Comparison of ENCODE assay signal across 8 mouse cellular contexts in the genomic region with DNA sequence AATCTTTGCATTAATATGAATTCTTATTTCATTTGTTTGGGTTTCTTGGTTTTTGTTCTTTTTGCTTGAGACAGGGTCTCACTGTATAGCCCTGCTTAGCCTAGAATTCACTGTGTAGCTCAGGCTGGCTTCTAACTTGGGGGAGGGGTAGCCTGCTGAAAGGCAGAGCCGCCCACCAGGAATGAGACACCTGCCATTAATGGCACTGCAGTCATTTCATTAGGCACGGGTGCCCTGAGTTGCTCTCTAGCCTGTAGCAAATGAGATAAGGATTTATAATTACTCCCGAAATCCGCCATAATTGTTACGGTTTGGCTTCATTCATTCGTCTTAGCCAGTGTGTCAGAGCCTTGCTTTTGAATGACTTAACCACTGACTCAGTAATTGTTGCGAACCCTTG. TPM values are rescaled to one million over a fixed set of nuclear protein-coding genes. Genes with fewer than 3 reads are reported as not detected.
A peak's percentile ranks its signal among the peaks of the same experiment; 100 is the strongest.
DNase-seq lines count a peak whose midpoint lies in the region; ATAC-seq and TF ChIP-seq lines count a peak whose summit lies in the region.

No protein-coding gene starts in this region.

- no peaks in the 10 kb centered on the region for H3K27me3 ChIP-seq in heart, embryonic 13.5 days (replicated peaks)
- H3K27me3 ChIP-seq in G1E (ENCODE audit: insufficient read depth, low read length) = no peaks in the 10 kb centered on the region
- no peaks in the 10 kb centered on the region for H3K27me3 ChIP-seq in forebrain, embryonic 15.5 days
- no peaks in the 10 kb centered on the region for H3K27me3 ChIP-seq in liver, postnatal 0 days (ENCODE audit: insufficient read depth, low read length)

- H3K9ac ChIP-seq in heart, embryonic 13.5 days = peak overlapping the region; percentile 99
- peak overlapping the region; percentile 95 for H3K9ac ChIP-seq in forebrain, embryonic 15.5 days (replicated peaks)
- H3K9ac ChIP-seq in liver, postnatal 0 days (replicated peaks) = no peak overlapping the region; the same call in 1 of the 2 replicates

- no peak for TF ChIP-seq EP300 in liver, postnatal 0 days (IDR thresholded peaks at IDR 0.05; ENCODE audit: low read depth)

- WGBS in heart, embryonic 13.5 days = 75% methylated on average over 7 of the region's 7 CpGs
- WGBS in forebrain, embryonic 15.5 days = 40% methylated on average over 7 of the region's 7 CpGs
- 48% methylated on average over 7 of the region's 7 CpGs for WGBS in liver, postnatal 0 days (ENCODE audit: insufficient replicate concordance)

- H3K27ac ChIP-seq in heart, embryonic 13.5 days (replicated peaks) = no peak overlapping the region
- H3K27ac ChIP-seq in forebrain, embryonic 15.5 days (replicated peaks) = no peak overlapping the region
- 0 out of 2 replicates have a peak overlapping the region, but pooled peaks have one; percentile 2 for H3K27ac ChIP-seq in liver, postnatal 0 days (ENCODE audit: low read depth)

- DNase-seq in heart, adult 11 months = no peak
- no peak for DNase-seq in G1E (ENCODE audit: low spot score)
- no peak for DNase-seq in liver, postnatal 0 days
- no peak for DNase-seq in lung, postnatal 14 days

- H3K4me2 ChIP-seq in heart, embryonic 13.5 days = peak overlapping the region; percentile 94
- peak overlapping the region; percentile 71 for H3K4me2 ChIP-seq in forebrain, embryonic 15.5 days (replicated peaks)
- H3K4me2 ChIP-seq in liver, postnatal 0 days (ENCODE audit: low read depth, low read length) = peak overlapping the region; percentile 92

- H3K4me3 ChIP-seq in heart, embryonic 13.5 days = peak overlapping the region; percentile 90
- peak overlapping the region; percentile 98 for H3K4me3 ChIP-seq in G1E (ENCODE audit: low read depth, low read length)
- H3K4me3 ChIP-seq in forebrain, embryonic 15.5 days = peak overlapping the region; percentile 76
- H3K4me3 ChIP-seq in liver, postnatal 0 days (ENCODE audit: low read depth, low read length) = peak overlapping the region; percentile 96

- TF ChIP-seq CTCF in G1E (IDR thresholded peaks at IDR 0.05; ENCODE audit: low read depth, low read length) = no peak
- no peak for TF ChIP-seq CTCF in liver, postnatal 0 days (IDR thresholded peaks at IDR 0.05; ENCODE audit: low read depth)

- H3K4me1 ChIP-seq in heart, embryonic 13.5 days = peaks cover 50% of the 10 kb centered on the region
- H3K4me1 ChIP-seq in G1E (ENCODE audit: insufficient read depth, low read depth, low read length) = peaks cover 62% of the 10 kb centered on the region
- H3K4me1 ChIP-seq in forebrain, embryonic 15.5 days = peaks cover 41% of the 10 kb centered on the region
- H3K4me1 ChIP-seq in liver, postnatal 0 days (ENCODE audit: insufficient read depth) = peaks cover 47% of the 10 kb centered on the region

- H3K36me3 ChIP-seq in heart, embryonic 13.5 days = no peaks in the 10 kb centered on the region
- peaks cover 43% of the 10 kb centered on the region for H3K36me3 ChIP-seq in G1E (replicated peaks)
- no peaks in the 10 kb centered on the region for H3K36me3 ChIP-seq in forebrain, embryonic 15.5 days
- H3K36me3 ChIP-seq in liver, postnatal 0 days (replicated peaks; ENCODE audit: insufficient read depth, low read length) = no peaks in the 10 kb centered on the region; the same call in 1 of the 2 replicates

- no peak for ATAC-seq in heart, embryonic 13.5 days (ENCODE audit: extremely low read depth, insufficient number of reproducible peaks, low FRiP score, low TSS enrichment)
- no peak for ATAC-seq in G1E (ENCODE audit: extremely low read depth, insufficient number of reproducible peaks, low FRiP score, poor library complexity, severe bottlenecking)
- ATAC-seq in forebrain, embryonic 15.5 days (replicated peaks) = no peak
- no peak for ATAC-seq in liver, postnatal 0 days
- ATAC-seq in activated CD4-positive, CD25-positive, alpha-beta regulatory T cell, adult 4 months = no peak
- ATAC-seq in monocyte, adult 5-6 weeks (replicated peaks; ENCODE audit: insufficient number of reproducible peaks, low FRiP score, low TSS enrichment, poor library complexity, severe bottlenecking) = no peak

- H3K9me3 ChIP-seq in heart, embryonic 13.5 days = no peaks in the 10 kb centered on the region
- no peaks in the 10 kb centered on the region for H3K9me3 ChIP-seq in G1E (replicated peaks)
- no peaks in the 10 kb centered on the region for H3K9me3 ChIP-seq in forebrain, embryonic 15.5 days
- H3K9me3 ChIP-seq in liver, postnatal 0 days (ENCODE audit: low read length) = no peaks in the 10 kb centered on the region

RNA-seq across cellular contexts. Expression of a gene that starts 0.9 kb away (rescaled TPM):
- polyA plus RNA-seq in heart, embryonic 13.5 days (2015; fragmentation: Nextera tagmentation; extraction: Ambion mirVana) = 28.1 and 30.3 TPM in 2 replicates
- 213 and 227 TPM in 2 replicates for total RNA-seq in G1E (2014; fragmentation: Nextera tagmentation)
- 101 and 104 TPM in 2 replicates for total RNA-seq in G1E (2017)
- polyA plus RNA-seq in G1E (2012) = 201 and 245 TPM in 2 replicates
- 46.6 and 52.5 TPM in 2 replicates for polyA plus RNA-seq in forebrain, embryonic 15.5 days (2015; fragmentation: Nextera tagmentation; extraction: Ambion mirVana)
- polyA plus RNA-seq in liver, postnatal 0 days (2015; fragmentation: Nextera tagmentation; extraction: Ambion mirVana) = 10.5 and 11.1 TPM in 2 replicates
- polyA plus RNA-seq in activated CD4-positive, CD25-positive, alpha-beta regulatory T cell, adult 4 months (2017; shearing (Covaris generic)) = 100 to 1,000 TPM; 126 to 150 TPM
- 118 to 169 TPM (median 121 TPM) in 3 replicates for total RNA-seq in monocyte, adult 5-6 weeks (2017)

RNA-seq across cellular contexts. Expression of a gene that starts 1.7 kb away (rescaled TPM):
- polyA plus RNA-seq in heart, embryonic 13.5 days (2015; fragmentation: Nextera tagmentation; extraction: Ambion mirVana) = 28.5 and 29.3 TPM in 2 replicates
- total RNA-seq in G1E (2014; fragmentation: Nextera tagmentation) = 779 and 780 TPM in 2 replicates
- 554 and 576 TPM in 2 replicates for total RNA-seq in G1E (2017)
- polyA plus RNA-seq in G1E (2012) = 737 and 869 TPM in 2 replicates
- 31.4 and 32.8 TPM in 2 replicates for polyA plus RNA-seq in forebrain, embryonic 15.5 days (2015; fragmentation: Nextera tagmentation; extraction: Ambion mirVana)
- polyA plus RNA-seq in liver, postnatal 0 days (2015; fragmentation: Nextera tagmentation; extraction: Ambion mirVana) = 26.7 TPM in 2 replicates
- polyA plus RNA-seq in activated CD4-positive, CD25-positive, alpha-beta regulatory T cell, adult 4 months (2017; shearing (Covaris generic)) = 10 to 100 TPM; 22.2 to 22.8 TPM
- total RNA-seq in monocyte, adult 5-6 weeks (2017) = 185 to 246 TPM (median 193 TPM) in 3 replicates

RNA-seq across cellular contexts. Expression of a gene that starts 47.1 kb away (rescaled TPM):
- 53.8 and 54.5 TPM in 2 replicates for polyA plus RNA-seq in heart, embryonic 13.5 days (2015; fragmentation: Nextera tagmentation; extraction: Ambion mirVana)
- total RNA-seq in G1E (2014; fragmentation: Nextera tagmentation) = 10.8 and 12.0 TPM in 2 replicates
- total RNA-seq in G1E (2017) = 1.9 and 2.0 TPM in 2 replicates
- 0.45 and 0.94 TPM in 2 replicates for polyA plus RNA-seq in G1E (2012)
- polyA plus RNA-seq in forebrain, embryonic 15.5 days (2015; fragmentation: Nextera tagmentation; extraction: Ambion mirVana) = 215 and 218 TPM in 2 replicates
- 31.2 and 32.5 TPM in 2 replicates for polyA plus RNA-seq in liver, postnatal 0 days (2015; fragmentation: Nextera tagmentation; extraction: Ambion mirVana)
- polyA plus RNA-seq in activated CD4-positive, CD25-positive, alpha-beta regulatory T cell, adult 4 months (2017; shearing (Covaris generic)) = 10 to 100 TPM; 52.5 to 64.1 TPM
- 33.0 to 67.3 TPM (median 42.5 TPM) in 3 replicates for total RNA-seq in monocyte, adult 5-6 weeks (2017)

Comparison
In these comparisons a context has a peak if more than half of its experiments do, and no peak if none do; other contexts are left out.
1. RNA of a gene that starts 1.7 kb away (polyA plus RNA-seq): 737 to 869 TPM in G1E; 31.4 to 32.8 TPM in forebrain, embryonic 15.5 days, 28.5 to 29.3 TPM in heart, embryonic 13.5 days, 26.7 TPM in liver, postnatal 0 days and 22.2 to 22.8 TPM in activated CD4-positive, CD25-positive, alpha-beta regulatory T cell, adult 4 months; every median in the first group is over 10 times any median in the second.
2. RNA of a gene that starts 47.1 kb away (polyA plus RNA-seq): 215 to 218 TPM in forebrain, embryonic 15.5 days, 52.5 to 64.1 TPM in activated CD4-positive, CD25-positive, alpha-beta regulatory T cell, adult 4 months, 53.8 to 54.5 TPM in heart, embryonic 13.5 days and 31.2 to 32.5 TPM in liver, postnatal 0 days; 0.45 to 0.94 TPM in G1E; every median in the first group is over 10 times any median in the second.
3. Peak in every context shown above with its lines, with median percentiles within 50 percentile points of each other: H3K4me2 ChIP-seq and H3K4me3 ChIP-seq.